Mouse (Mus musculus) intestine, embryonic 16.5 days (tissue): ENCODE data around the gene Vezt. TPM values are rescaled to one million over a fixed set of nuclear protein-coding genes. Genes with fewer than 3 reads are reported as not detected.
A peak's percentile ranks its signal among the peaks of the same experiment; 100 is the strongest.

Experiments
- ATAC-seq: fragments of 200-750 bp; cut with Nextera tagmentation; 2 replicates; pipeline ENCODE4 v1.8.0; 2017; ENCODE audit warnings: moderate TSS enrichment, moderate library complexity
- H3K27ac ChIP-seq: fragments of 300-500 bp; sonication (generic); 2 replicates; pipeline ENCODE4 v1.5.1; 2014; ENCODE audit warnings: mild to moderate bottlenecking, low read length
- H3K27me3 ChIP-seq: fragments of 300-500 bp; sonication (generic); replicated peaks from 2 replicates; pipeline ENCODE4 v1.6.1; 2014; ENCODE audit warnings: low read length, control low read depth, mixed read lengths; ENCODE audit not compliant: control insufficient read depth, insufficient read depth
- H3K36me3 ChIP-seq: fragments of 300-500 bp; sonication (generic); 2 replicates; pipeline ENCODE4 v1.6.1; 2014; ENCODE audit warnings: low read length, control low read depth; ENCODE audit not compliant: control insufficient read depth, insufficient read depth
- H3K4me1 ChIP-seq: fragments of 300-500 bp; sonication (generic); 2 replicates; pipeline ENCODE4 v1.6.1; 2014; ENCODE audit warnings: low read length, control low read depth, mixed read lengths; ENCODE audit not compliant: control insufficient read depth, insufficient read depth
- H3K4me2 ChIP-seq: fragments of 300-500 bp; sonication (generic); 2 replicates; pipeline ENCODE4 v1.6.1; 2014; ENCODE audit warnings: low read depth, low read length, control low read depth
- H3K4me3 ChIP-seq: fragments of 300-500 bp; sonication (generic); 2 replicates; pipeline ENCODE4 v1.5.1; 2014; ENCODE audit warnings: mild to moderate bottlenecking, low read length
- H3K9ac ChIP-seq: fragments of 300-500 bp; sonication (generic); 2 replicates; pipeline ENCODE4 v1.6.1; 2014; ENCODE audit warnings: low read depth, low read length
- H3K9me3 ChIP-seq: fragments of 300-500 bp; sonication (generic); 2 replicates; pipeline ENCODE4 v1.6.1; 2016; ENCODE audit warnings: low read length, control low read depth; ENCODE audit not compliant: control insufficient read depth
- WGBS: fragments of 180-500 bp; shearing (Covaris S2); extraction: QIAGEN DNeasy Blood & Tissue Kit; methylation state at CpG from one replicate; pipeline ENCODE4 v1.1.7; 2014; 5-methylcytosine and 5-hydroxymethylcytosine counted together
- polyA plus RNA-seq: library from polyadenylated mRNA; unstranded; fragments of >200 nt; fragmentation: Nextera tagmentation; extraction: Ambion mirVana; gene quantifications from 2 replicates; pipeline ENCODE4 v1.2.1, GENCODE M21; 2015

Vezt gene
- 17.1 and 18.5 TPM in 2 replicates for polyA plus RNA-seq

GRCm38 (mm10) chr10:94035658-94036374, at the start of gene Vezt, which contains the start of gene Fgd6:
Gene Vezt (minus strand): TSS chr10:94035817.
Gene Fgd6 (plus strand): TSS chr10:94036001.
- Histone ChIP-seq H3K4me2 (peak within 1 kb of the TSS; percentile 70), H3K9me3 (no peaks in the 10 kb centered on the region), H3K27me3 (no peaks in the 10 kb centered on the region), H3K27ac (peak within 1 kb of the TSS; percentile 73), H3K4me3 (peak within 1 kb of the TSS; percentile 97), H3K4me1 (peaks cover 10% of the 10 kb centered on the region), H3K9ac (peak within 1 kb of the TSS; percentile 89), H3K36me3 (no peaks in the 10 kb centered on the region)
- under 1% methylated on average over 77 of the region's 77 CpGs for WGBS
- peak; percentile 99 for ATAC-seq

GRCm38 (mm10) chr10:94082040-94082734, 46.6 kb upstream of the Vezt start:
- H3K4me2 ChIP-seq, result no peak overlapping the region
- 37% methylated on average over 7 of the region's 7 CpGs for WGBS
- no peaks in the 10 kb centered on the region for H3K36me3 ChIP-seq
- ATAC-seq, result peak; percentile 85
- H3K4me3 ChIP-seq, result no peak overlapping the region
- no peak overlapping the region for H3K9ac ChIP-seq
- H3K9me3 ChIP-seq, result no peaks in the 10 kb centered on the region
- H3K27ac ChIP-seq, result peak overlapping the region; percentile 67
- peaks cover 12% of the 10 kb centered on the region; the same call in 1 of the 2 replicates for H3K4me1 ChIP-seq
- no peaks in the 10 kb centered on the region for H3K27me3 ChIP-seq

- peak; percentile 81 for ATAC-seq
- WGBS, result 50% methylated on average over 3 of the region's 3 CpGs
- Histone ChIP-seq H3K4me1 (peaks cover 7% of the 10 kb centered on the region; the same call in 1 of the 2 replicates), H3K9me3 (no peaks in the 10 kb centered on the region), H3K9ac (no peak overlapping the region), H3K4me3 (no peak overlapping the region), H3K4me2 (no peak overlapping the region), H3K27ac (peak overlapping the region; percentile 75), H3K36me3 (no peaks in the 10 kb centered on the region), H3K27me3 (no peaks in the 10 kb centered on the region)
Observed at GRCm38 (mm10) chr10:94080740-94081139, 45.1 kb upstream of the Vezt start.

- H3K27me3 ChIP-seq, result no peaks in the 10 kb centered on the region
- WGBS, result 89% methylated on average over 14 of the region's 14 CpGs
- no peak overlapping the region for H3K4me3 ChIP-seq
- no peak overlapping the region for H3K27ac ChIP-seq
- H3K9me3 ChIP-seq, result no peaks in the 10 kb centered on the region
- no peaks in the 10 kb centered on the region for H3K36me3 ChIP-seq
- no peak for ATAC-seq
- H3K9ac ChIP-seq, result no peak overlapping the region
- peaks cover 18% of the 10 kb centered on the region for H3K4me1 ChIP-seq
- no peak overlapping the region for H3K4me2 ChIP-seq
Observed at GRCm38 (mm10) chr10:94076966-94077825, 41.6 kb upstream of the Vezt start.

GRCm38 (mm10) chr10:94072916-94073465, 37.4 kb upstream of the Vezt start:
- Histone ChIP-seq H3K4me3 (no peak overlapping the region), H3K27ac (0 out of 2 replicates have a peak overlapping the region, but pooled peaks have one; percentile 3), H3K27me3 (no peaks in the 10 kb centered on the region), H3K9me3 (no peaks in the 10 kb centered on the region), H3K4me2 (no peak overlapping the region), H3K9ac (no peak overlapping the region), H3K36me3 (no peaks in the 10 kb centered on the region), H3K4me1 (peaks cover 14% of the 10 kb centered on the region)
- peak; percentile 41; the same call in 1 of the 2 replicates for ATAC-seq
- 59% methylated on average over 4 of the region's 4 CpGs for WGBS

- peaks cover 14% of the 10 kb centered on the region for H3K4me1 ChIP-seq
- H3K9me3 ChIP-seq, result no peaks in the 10 kb centered on the region
- ATAC-seq, result peak; percentile 70
- no peak overlapping the region for H3K4me2 ChIP-seq
- H3K27me3 ChIP-seq, result no peaks in the 10 kb centered on the region
- WGBS, result 42% methylated on average over 10 of the region's 10 CpGs
- H3K27ac ChIP-seq, result 0 out of 2 replicates have a peak overlapping the region, but pooled peaks have one; percentile 8
- H3K9ac ChIP-seq, result no peak overlapping the region
- no peak overlapping the region for H3K4me3 ChIP-seq
- no peaks in the 10 kb centered on the region for H3K36me3 ChIP-seq
Observed at GRCm38 (mm10) chr10:94072261-94072915, 36.8 kb upstream of the Vezt start.

GRCm38 (mm10) chr10:94071641-94072040, 36.0 kb upstream of the Vezt start:
- Histone ChIP-seq H3K36me3 (no peaks in the 10 kb centered on the region), H3K27me3 (no peaks in the 10 kb centered on the region), H3K4me1 (peaks cover 14% of the 10 kb centered on the region), H3K9me3 (no peaks in the 10 kb centered on the region), H3K4me3 (no peak overlapping the region), H3K4me2 (no peak overlapping the region), H3K9ac (no peak overlapping the region), H3K27ac (no peak overlapping the region)
- no peak for ATAC-seq
- WGBS, result 79% methylated on average over 7 of the region's 7 CpGs

- Histone ChIP-seq H3K4me3 (no peak overlapping the region), H3K27ac (no peak overlapping the region), H3K36me3 (no peaks in the 10 kb centered on the region), H3K9ac (no peak overlapping the region), H3K9me3 (no peaks in the 10 kb centered on the region), H3K4me1 (peaks cover 20% of the 10 kb centered on the region), H3K27me3 (no peaks in the 10 kb centered on the region), H3K4me2 (no peak overlapping the region)
- 74% methylated on average over 5 of the region's 5 CpGs for WGBS
- ATAC-seq, result no peak; the same call in 1 of the 2 replicates
Observed at GRCm38 (mm10) chr10:94068701-94069100, 33.1 kb upstream of the Vezt start.
